Mouse (Mus musculus) heart, embryonic 10.5 days (tissue): ENCODE results near the gene Pcmt1. TPM values are rescaled to one million over a fixed set of nuclear protein-coding genes. Genes with fewer than 3 reads are reported as not detected.

Source experiments
- DNase-seq: peaks from one replicate; pipeline ENCODE4 v3.0.0-alpha.2; 2017; ENCODE audit warnings: low spot score
- H3K27ac ChIP-seq: fragments of 300-500 bp; sonication (generic); 2 replicates; pipeline ENCODE4 v1.5.1; 2016; ENCODE audit warnings: mild to moderate bottlenecking
- H3K27me3 ChIP-seq: fragments of 300-500 bp; sonication (generic); 2 replicates; pipeline ENCODE4 v1.6.1; 2016; ENCODE audit warnings: mild to moderate bottlenecking; ENCODE audit not compliant: poor library complexity, insufficient read depth, severe bottlenecking
- H3K36me3 ChIP-seq: fragments of 300-500 bp; sonication (generic); 2 replicates; pipeline ENCODE4 v1.6.1; 2016; ENCODE audit warnings: mild to moderate bottlenecking, moderate library complexity
- H3K4me1 ChIP-seq: fragments of 300-500 bp; sonication (generic); 2 replicates; pipeline ENCODE4 v1.6.1; 2016; ENCODE audit warnings: mild to moderate bottlenecking
- H3K4me3 ChIP-seq: fragments of 300-500 bp; sonication (generic); 2 replicates; pipeline ENCODE4 v1.5.1; 2016; ENCODE audit warnings: mild to moderate bottlenecking, moderate library complexity
- H3K9me3 ChIP-seq: fragments of 300-500 bp; sonication (generic); 2 replicates; pipeline ENCODE4 v1.6.1; 2016; ENCODE audit warnings: mild to moderate bottlenecking, moderate library complexity
- WGBS: fragments of 180-500 bp; shearing (Covaris S2); methylation state at CpG from one replicate; pipeline ENCODE4 v1.1.7; 2016; 5-methylcytosine and 5-hydroxymethylcytosine counted together
- polyA plus RNA-seq: library from polyadenylated mRNA; unstranded; fragments of >200 nt; fragmentation: Nextera tagmentation; extraction: Ambion mirVana; gene quantifications from 2 replicates; pipeline ENCODE4 v1.2.1, GENCODE M21; 2016

Gene Pcmt1
- polyA plus RNA-seq = 143 and 148 TPM in 2 replicates

- DNase-seq = peak; percentile 94
- under 1% methylated on average over 65 of the region's 65 CpGs for WGBS
- Histone ChIP-seq H3K4me3 (peak within 1 kb of the TSS; percentile 90), H3K4me1 (peaks cover 25% of the 10 kb centered on the region), H3K27me3 (no peaks in the 10 kb centered on the region), H3K36me3 (peaks cover 37% of the 10 kb centered on the region), H3K27ac (peak within 1 kb of the TSS; percentile 98), H3K9me3 (no peaks in the 10 kb centered on the region)
Measured at GRCm38 (mm10) chr10:7680731-7681301, at the start of gene Pcmt1, which contains the start of gene Lats1. Pcmt1 (minus strand) TSS chr10:7681136. Lats1 (plus strand) TSS chr10:7681214.

- DNase-seq = no peak
- Histone ChIP-seq H3K4me1 (peaks cover 11% of the 10 kb centered on the region; the same call in 1 of the 2 replicates), H3K36me3 (no peaks in the 10 kb centered on the region), H3K4me3 (peak overlapping the region; percentile 93), H3K27me3 (no peaks in the 10 kb centered on the region), H3K27ac (no peak overlapping the region), H3K9me3 (no peaks in the 10 kb centered on the region)
- WGBS = 24% methylated on average over 3 of the region's 3 CpGs
Measured at GRCm38 (mm10) chr10:7727011-7727410, 46.1 kb upstream of the Pcmt1 start.

GRCm38 (mm10) chr10:7726501-7726812 lies 45.5 kb upstream of the Pcmt1 start:
- 0% methylated on average over 8 of the region's 8 CpGs for whole genome bisulfite sequencing
- peak overlapping the region; percentile 93 for H3K4me3 ChIP-seq
- no peak for DNase-seq

GRCm38 (mm10) chr10:7725751-7726500 lies 45.0 kb upstream of the Pcmt1 start, which contains the start of gene Katna1:
Katna1 (plus strand) TSS chr10:7726000.
- WGBS = under 1% methylated on average over 49 of the region's 49 CpGs

More at GRCm38 (mm10) chr10:7726501-7726812, 45.5 kb upstream of the Pcmt1 start:
- Histone ChIP-seq H3K4me1 (peaks cover 7% of the 10 kb centered on the region; the same call in 1 of the 2 replicates), H3K27me3 (no peaks in the 10 kb centered on the region), H3K9me3 (no peaks in the 10 kb centered on the region), H3K36me3 (no peaks in the 10 kb centered on the region), H3K27ac (peak overlapping the region; percentile 92)

GRCm38 (mm10) chr10:7715056-7715455 lies 34.1 kb upstream of the Pcmt1 start:
- H3K4me1 ChIP-seq = no peaks in the 10 kb centered on the region
- H3K27me3 ChIP-seq = no peaks in the 10 kb centered on the region
- no peak overlapping the region for H3K27ac ChIP-seq
- WGBS = 80% methylated on average over 7 of the region's 7 CpGs
- H3K9me3 ChIP-seq = no peaks in the 10 kb centered on the region
- H3K4me3 ChIP-seq = no peak overlapping the region
- no peak for DNase-seq
- H3K36me3 ChIP-seq = peaks cover 47% of the 10 kb centered on the region

More at GRCm38 (mm10) chr10:7725751-7726500, 45.0 kb upstream of the Pcmt1 start, which contains the start of gene Katna1:
- Histone ChIP-seq H3K36me3 (no peaks in the 10 kb centered on the region), H3K27ac (peak within 1 kb of the TSS; percentile 92), H3K9me3 (no peaks in the 10 kb centered on the region), H3K4me1 (0 out of 2 replicates have a peak, but pooled peaks cover 7% of the 10 kb centered on the region), H3K27me3 (no peaks in the 10 kb centered on the region), H3K4me3 (peak within 1 kb of the TSS; percentile 93)
- DNase-seq = peak; percentile 98

GRCm38 (mm10) chr10:7712506-7712905 lies 31.6 kb upstream of the Pcmt1 start:
- Histone ChIP-seq H3K27ac (no peak overlapping the region), H3K4me3 (no peak overlapping the region), H3K36me3 (peaks cover 69% of the 10 kb centered on the region), H3K4me1 (no peaks in the 10 kb centered on the region), H3K9me3 (no peaks in the 10 kb centered on the region), H3K27me3 (no peaks in the 10 kb centered on the region)
- no peak for DNase-seq
- 88% methylated on average over 13 of the region's 13 CpGs for WGBS

GRCm38 (mm10) chr10:7710121-7710520 lies 29.2 kb upstream of the Pcmt1 start:
- H3K27ac ChIP-seq = no peak overlapping the region
- H3K4me1 ChIP-seq = no peaks in the 10 kb centered on the region
- H3K27me3 ChIP-seq = no peaks in the 10 kb centered on the region
- no peaks in the 10 kb centered on the region for H3K9me3 ChIP-seq
- 89% methylated on average over 5 of the region's 5 CpGs for WGBS
- DNase-seq = no peak
- H3K36me3 ChIP-seq = peaks cover 81% of the 10 kb centered on the region
- H3K4me3 ChIP-seq = no peak overlapping the region

- no peaks in the 10 kb centered on the region for H3K9me3 ChIP-seq
- no peaks in the 10 kb centered on the region for H3K27me3 ChIP-seq
- peaks cover 94% of the 10 kb centered on the region for H3K36me3 ChIP-seq
- 95% methylated on average over 6 of the region's 6 CpGs for WGBS
- no peak for DNase-seq
- H3K4me3 ChIP-seq = no peak overlapping the region
- no peaks in the 10 kb centered on the region for H3K4me1 ChIP-seq
- no peak overlapping the region for H3K27ac ChIP-seq
Measured at GRCm38 (mm10) chr10:7702586-7702985, 21.6 kb upstream of the Pcmt1 start.

- Histone ChIP-seq H3K27me3 (no peaks in the 10 kb centered on the region), H3K36me3 (peaks cover 95% of the 10 kb centered on the region), H3K27ac (no peak overlapping the region), H3K9me3 (no peaks in the 10 kb centered on the region), H3K4me3 (no peak overlapping the region), H3K4me1 (no peaks in the 10 kb centered on the region)
- DNase-seq = no peak
- 92% methylated on average over 3 of the region's 3 CpGs for WGBS
Measured at GRCm38 (mm10) chr10:7700120-7700519, 19.2 kb upstream of the Pcmt1 start.

GRCm38 (mm10) chr10:7695286-7695685 lies 14.3 kb upstream of the Pcmt1 start:
- H3K9me3 ChIP-seq = no peaks in the 10 kb centered on the region
- no peaks in the 10 kb centered on the region for H3K4me1 ChIP-seq
- no peak overlapping the region for H3K27ac ChIP-seq
- no peaks in the 10 kb centered on the region for H3K27me3 ChIP-seq
- H3K4me3 ChIP-seq = no peak overlapping the region
- no peak for DNase-seq
- H3K36me3 ChIP-seq = peaks cover 89% of the 10 kb centered on the region

GRCm38 (mm10) chr10:7686902-7687301 lies 6.0 kb upstream of the Pcmt1 start:
- Histone ChIP-seq H3K27ac (no peak overlapping the region), H3K4me1 (peaks cover 10% of the 10 kb centered on the region), H3K27me3 (no peaks in the 10 kb centered on the region), H3K36me3 (peaks cover 14% of the 10 kb centered on the region), H3K9me3 (no peaks in the 10 kb centered on the region), H3K4me3 (no peak overlapping the region)
- WGBS = 81% methylated on average over 6 of the region's 6 CpGs
- peak; percentile 63 for DNase-seq

GRCm38 (mm10) chr10:7682249-7682648 lies 1.3 kb upstream of the Pcmt1 start:
- DNase-seq = peak; percentile 6
- H3K4me3 ChIP-seq = peak overlapping the region; percentile 90
- H3K4me1 ChIP-seq = peaks cover 25% of the 10 kb centered on the region
- 60% methylated on average over 3 of the region's 3 CpGs for WGBS
- no peak overlapping the region; the same call in 1 of the 2 replicates for H3K27ac ChIP-seq
- no peaks in the 10 kb centered on the region for H3K27me3 ChIP-seq
- peaks cover 26% of the 10 kb centered on the region for H3K36me3 ChIP-seq
- no peaks in the 10 kb centered on the region for H3K9me3 ChIP-seq

GRCm38 (mm10) chr10:7681343-7682025 lies 548 bp upstream of the Pcmt1 start:
- peak; percentile 89 for DNase-seq
- Histone ChIP-seq H3K27ac (peak overlapping the region; percentile 98), H3K27me3 (no peaks in the 10 kb centered on the region), H3K36me3 (peaks cover 30% of the 10 kb centered on the region), H3K4me3 (peak overlapping the region; percentile 90), H3K4me1 (peaks cover 25% of the 10 kb centered on the region), H3K9me3 (no peaks in the 10 kb centered on the region)
- WGBS = under 1% methylated on average over 64 of the region's 64 CpGs
